8 mouse cellular contexts compared by ENCODE assay signal in genomic region chr13:34793816-34794215, GRCm38 (mm10). TPM values are rescaled to one million over a fixed set of nuclear protein-coding genes. Genes with fewer than 3 reads are reported as not detected.
A peak's percentile ranks its signal among the peaks of the same experiment; 100 is the strongest.
DNase-seq lines count a peak whose midpoint lies in the region; ATAC-seq and TF ChIP-seq lines count a peak whose summit lies in the region.

No protein-coding gene starts in this region.

- ATAC-seq in kidney, embryonic 14.5 days (ENCODE audit: low FRiP score, low TSS enrichment), result no peak
- no peak for ATAC-seq in Patski
- no peak for ATAC-seq in liver, embryonic 14.5 days (ENCODE audit: insufficient read depth)
- ATAC-seq in activated CD4-positive, CD25-positive, alpha-beta regulatory T cell, adult 4 months, result no peak

- no peaks in the 10 kb centered on the region for H3K9me3 ChIP-seq in kidney, embryonic 14.5 days (ENCODE audit: control insufficient read depth, low read length)
- no peaks in the 10 kb centered on the region for H3K9me3 ChIP-seq in liver, embryonic 14.5 days (ENCODE audit: control insufficient read depth, low read length)

- TF ChIP-seq EP300 in liver, embryonic 14.5 days (IDR thresholded peaks at IDR 0.05; ENCODE audit: low read depth), result no peak

- no peak overlapping the region for H3K4me2 ChIP-seq in kidney, embryonic 14.5 days (replicated peaks; ENCODE audit: low read depth, low read length)
- H3K4me2 ChIP-seq in liver, embryonic 14.5 days (ENCODE audit: low read depth), result no peak overlapping the region

- in situ Hi-C loops in Patski (cut with MboI; ENCODE audit: low pct_unique_long_range_greater_than_20kb), result loop anchor here (5.0 to 10.0 kb wide), 2 partner anchors 61 to 142 kb away; partner anchors contain the start of gene Pxdc1

- H3K36me3 ChIP-seq in kidney, adult 2 months (ENCODE audit: control insufficient read depth, insufficient read depth, low read length), result no peaks in the 10 kb centered on the region
- H3K36me3 ChIP-seq in kidney, embryonic 14.5 days (ENCODE audit: control insufficient read depth, insufficient read depth, low read length), result no peaks in the 10 kb centered on the region
- H3K36me3 ChIP-seq in liver, embryonic 14.5 days (replicated peaks; ENCODE audit: control insufficient read depth, insufficient read depth, low read depth), result no peaks in the 10 kb centered on the region
- no peaks in the 10 kb centered on the region for H3K36me3 ChIP-seq in small intestine, adult 2 months (ENCODE audit: control insufficient read depth, insufficient read depth, low read length)

- WGBS in kidney, adult 2 months, result 34% methylated on average over 2 of the region's 2 CpGs
- WGBS in kidney, embryonic 14.5 days, result 42% methylated on average over 2 of the region's 2 CpGs
- WGBS in liver, embryonic 14.5 days (ENCODE audit: insufficient replicate concordance), result 28% methylated on average over 2 of the region's 2 CpGs
- WGBS in small intestine, adult 2 months, result 42% methylated on average over 2 of the region's 2 CpGs

- TF ChIP-seq CTCF in kidney, adult 2 months (conservative IDR thresholded peaks at IDR 0.05; ENCODE audit: insufficient read depth, insufficient read length, low read depth, low read length), result peak; percentile 65
- TF ChIP-seq CTCF in Patski (IDR thresholded peaks at IDR 0.05), result peak; percentile 62
- peak; percentile 70 for TF ChIP-seq CTCF in liver, embryonic 14.5 days (IDR thresholded peaks at IDR 0.05; ENCODE audit: low read depth)
- TF ChIP-seq CTCF in small intestine, adult 2 months (IDR thresholded peaks at IDR 0.05; ENCODE audit: extremely low read depth, insufficient read length, insufficient replicate concordance, low read depth, low read length), result peak; percentile 73; the same call in 1 of the 2 replicates

- TF ChIP-seq POLR2A in kidney, adult 2 months (IDR thresholded peaks at IDR 0.05; ENCODE audit: low read depth, low read length), result no peak
- no peak for TF ChIP-seq POLR2A in small intestine, adult 2 months (IDR thresholded peaks at IDR 0.05; ENCODE audit: low read depth, low read length)

- H3K4me1 ChIP-seq in kidney, adult 2 months (ENCODE audit: control insufficient read depth, insufficient read depth, low read length), result peaks cover 5% of the 10 kb centered on the region; the same call in 1 of the 2 replicates
- H3K4me1 ChIP-seq in kidney, embryonic 14.5 days (ENCODE audit: control insufficient read depth, insufficient read depth, low read length), result no peaks in the 10 kb centered on the region
- peaks cover 0 to 7% of the 10 kb centered on the region in 2 experiments; a peak in 1 of 4 replicates for H3K4me1 ChIP-seq in liver, embryonic 14.5 days (replicated peaks; ENCODE audit: control insufficient read depth in 2 of 2, insufficient read depth in 2 of 2, low read length in 1 of 2)
- H3K4me1 ChIP-seq in small intestine, adult 2 months (ENCODE audit: control insufficient read depth, insufficient read depth, insufficient read length, low read length), result peaks cover 2% of the 10 kb centered on the region; the same call in 1 of the 2 replicates

- CTCF ChIA-PET in Patski (lab: Charles Lee), result interaction anchor here (0.9 to 1.6 kb wide), 5 partner anchors 71 to 152 kb away, joined by 3 to 7 read pairs (median 5); no protein-coding TSS in a partner anchor

- POLR2A ChIA-PET in Patski (lab: Charles Lee), result no interaction called here

- 0 out of 2 replicates have a peak overlapping the region, but pooled peaks have one; percentile 6 for H3K27ac ChIP-seq in kidney, adult 2 months (ENCODE audit: insufficient read depth, low read depth, low read length)
- no peak overlapping the region for H3K27ac ChIP-seq in kidney, embryonic 14.5 days (ENCODE audit: low read depth, low read length)
- no peak overlapping the region for H3K27ac ChIP-seq in liver, embryonic 14.5 days
- no peak overlapping the region for H3K27ac ChIP-seq in small intestine, adult 2 months (ENCODE audit: insufficient read depth, low read depth, low read length)

- H3K9ac ChIP-seq in kidney, embryonic 14.5 days (ENCODE audit: low read depth, low read length), result no peak overlapping the region
- no peak overlapping the region for H3K9ac ChIP-seq in liver, embryonic 14.5 days (replicated peaks)

- intact Hi-C loops in heart, postnatal 36 days (cut with DNase I), result loop anchor here (1.0 to 5.0 kb wide), 6 partner anchors 52 to 607 kb away; no protein-coding TSS in a partner anchor

- peak; percentile 72 for DNase-seq in kidney, adult 2 months
- DNase-seq in Patski (ENCODE audit: low read depth, low spot score), result no peak
- peak; percentile 73 to 76 for DNase-seq in cerebellum, postnatal 10 days
- DNase-seq in heart, postnatal 36 days, result peak; percentile 73 to 81
- peak in 1 of 3 experiments; percentile 31 for DNase-seq in liver, embryonic 14.5 days (ENCODE audit: low read depth in 3 of 3, low spot score in 3 of 3)

- H3K27me3 ChIP-seq in kidney, adult 2 months (replicated peaks; ENCODE audit: control insufficient read depth, insufficient read depth, low read length), result no peaks in the 10 kb centered on the region
- H3K27me3 ChIP-seq in kidney, embryonic 14.5 days (ENCODE audit: control insufficient read depth, insufficient read depth, low read length), result no peaks in the 10 kb centered on the region
- no peaks in the 10 kb centered on the region for H3K27me3 ChIP-seq in Patski
- H3K27me3 ChIP-seq in liver, embryonic 14.5 days (ENCODE audit: control insufficient read depth, insufficient read depth, low read length), result no peaks in the 10 kb centered on the region
- H3K27me3 ChIP-seq in small intestine, adult 2 months (ENCODE audit: control insufficient read depth, insufficient read depth, low read length), result no peaks in the 10 kb centered on the region

- no peak overlapping the region for H3K4me3 ChIP-seq in kidney, adult 2 months (ENCODE audit: insufficient read depth, low read depth, low read length)
- no peak overlapping the region for H3K4me3 ChIP-seq in kidney, embryonic 14.5 days (ENCODE audit: low read length)
- H3K4me3 ChIP-seq in liver, embryonic 14.5 days (ENCODE audit: insufficient read depth in 1 of 2, low read depth in 2 of 2, low read length in 2 of 2), result no peak overlapping the region
- H3K4me3 ChIP-seq in small intestine, adult 2 months (ENCODE audit: low read depth, low read length), result no peak overlapping the region

RNA-seq across cellular contexts. Expression of gene Fam50b, which starts 59.2 kb away (rescaled TPM):
- polyA plus RNA-seq in kidney, adult 2 months (2012; rRNA removed), result 0.09 TPM in 1 of 2 replicates, not detected in the other
- polyA plus RNA-seq in kidney, embryonic 14.5 days (2014; fragmentation: Nextera tagmentation; extraction: Ambion mirVana), result not detected in 2 replicates
- not detected for polyA plus RNA-seq in Patski (2021)
- not detected for total RNA-seq in heart, postnatal 36 days (2021)
- polyA plus RNA-seq in liver, embryonic 14.5 days (2012; rRNA removed), result 0.04 TPM in 1 of 2 replicates, not detected in the other
- not detected in 2 replicates for polyA plus RNA-seq in liver, embryonic 14.5 days (2014; fragmentation: Nextera tagmentation; extraction: Ambion mirVana)
- not detected in 2 replicates for polyA plus RNA-seq in small intestine, adult 2 months (2012; rRNA removed)
- polyA plus RNA-seq in activated CD4-positive, CD25-positive, alpha-beta regulatory T cell, adult 4 months (2017; shearing (Covaris generic)), result not detected
